In genomic region chr3:99255411-99256365, GRCm38 (mm10) we compare ENCODE assay signal across 15 mouse cellular contexts. TPM values are rescaled to one million over a fixed set of nuclear protein-coding genes. Genes with fewer than 3 reads are reported as not detected.
DNase-seq lines count a peak whose midpoint lies in the region; ATAC-seq lines count a peak whose summit lies in the region.
"Had no signal": no experiment of that assay in that cellular context is flagged by ENCODE, and none has a peak within 500 bp of the region (broad histone marks: within the 10 kb centered on the region; RNA-seq: fewer than 3 reads in every experiment).

No protein-coding gene starts in this region.

- no peaks in the 10 kb centered on the region for H3K9me3 ChIP-seq in hindbrain, embryonic 12.5 days (replicated peaks)
- H3K9me3 ChIP-seq in hindbrain, embryonic 16.5 days (ENCODE audit: control insufficient read depth, low read length) = peaks cover 6% of the 10 kb centered on the region
- no peaks in the 10 kb centered on the region for H3K9me3 ChIP-seq in embryonic facial prominence, embryonic 10.5 days
- no peaks in the 10 kb centered on the region for H3K9me3 ChIP-seq in limb, embryonic 13.5 days
- no peaks in the 10 kb centered on the region for H3K9me3 ChIP-seq in kidney, embryonic 15.5 days (replicated peaks)

- peak overlapping the region; percentile 42 for H3K4me3 ChIP-seq in hindbrain, embryonic 12.5 days
- H3K4me3 ChIP-seq in hindbrain, embryonic 16.5 days (ENCODE audit: low read length) = no peak overlapping the region
- peak overlapping the region; percentile 62; the same call in 1 of the 2 replicates for H3K4me3 ChIP-seq in embryonic facial prominence, embryonic 10.5 days
- H3K4me3 ChIP-seq in limb, embryonic 13.5 days = peak overlapping the region; percentile 80
- no peak overlapping the region for H3K4me3 ChIP-seq in kidney, embryonic 15.5 days (replicated peaks)

- peak; percentile 41 for DNase-seq in NIH3T3 (ENCODE audit: low read depth)
- peak; percentile 40 for DNase-seq in embryonic facial prominence, embryonic 10.5 days (ENCODE audit: low spot score)
- no peak for DNase-seq in gastrocnemius, postnatal 4 days (ENCODE audit: low spot score in 2 of 2)
- DNase-seq: adrenal gland, adult 8-10 months; kidney, postnatal 10 days; layer of hippocampus, adult 9-11 months; lung, postnatal 10 days; thymus, postnatal 4 days had no signal

- no peaks in the 10 kb centered on the region for H3K36me3 ChIP-seq in hindbrain, embryonic 12.5 days
- H3K36me3 ChIP-seq in hindbrain, embryonic 16.5 days (ENCODE audit: control insufficient read depth, insufficient read depth, low read length) = no peaks in the 10 kb centered on the region
- no peaks in the 10 kb centered on the region for H3K36me3 ChIP-seq in embryonic facial prominence, embryonic 10.5 days (replicated peaks)
- no peaks in the 10 kb centered on the region; the same call in 1 of the 2 replicates for H3K36me3 ChIP-seq in limb, embryonic 13.5 days
- no peaks in the 10 kb centered on the region for H3K36me3 ChIP-seq in kidney, embryonic 15.5 days

- peaks cover 9% of the 10 kb centered on the region for H3K4me1 ChIP-seq in hindbrain, embryonic 12.5 days
- peaks cover 9% of the 10 kb centered on the region for H3K4me1 ChIP-seq in hindbrain, embryonic 16.5 days (ENCODE audit: control insufficient read depth, insufficient read depth, low read depth, low read length)
- peaks cover 27% of the 10 kb centered on the region for H3K4me1 ChIP-seq in embryonic facial prominence, embryonic 10.5 days
- peaks cover 59% of the 10 kb centered on the region for H3K4me1 ChIP-seq in limb, embryonic 13.5 days
- peaks cover 19% of the 10 kb centered on the region for H3K4me1 ChIP-seq in kidney, embryonic 15.5 days

- WGBS in hindbrain, embryonic 12.5 days = 6% methylated on average over 11 of the region's 11 CpGs
- WGBS in hindbrain, embryonic 16.5 days = 5% methylated on average over 11 of the region's 11 CpGs
- WGBS in embryonic facial prominence, embryonic 10.5 days = 4% methylated on average over 11 of the region's 11 CpGs
- WGBS in limb, embryonic 13.5 days = 10% methylated on average over 11 of the region's 11 CpGs
- 3% methylated on average over 11 of the region's 11 CpGs for WGBS in kidney, embryonic 15.5 days

- peak overlapping the region; percentile 53 for H3K4me2 ChIP-seq in hindbrain, embryonic 12.5 days (replicated peaks)
- H3K4me2 ChIP-seq in hindbrain, embryonic 16.5 days (ENCODE audit: low read length) = no peak overlapping the region
- H3K4me2 ChIP-seq in limb, embryonic 13.5 days (replicated peaks) = peak overlapping the region; percentile 77
- H3K4me2 ChIP-seq in kidney, embryonic 15.5 days = no peak overlapping the region

- no peak for ATAC-seq in hindbrain, embryonic 12.5 days (ENCODE audit: low FRiP score)
- no peak for ATAC-seq in hindbrain, embryonic 16.5 days
- no peak for ATAC-seq in limb, embryonic 13.5 days (ENCODE audit: low FRiP score, low read depth)
- no peak for ATAC-seq in kidney, embryonic 15.5 days (replicated peaks; ENCODE audit: low FRiP score)
- ATAC-seq: forebrain, embryonic 16.5 days; Patski had no signal

- H3K27me3 ChIP-seq in hindbrain, embryonic 12.5 days = peaks cover 88% of the 10 kb centered on the region
- peaks cover 63% of the 10 kb centered on the region for H3K27me3 ChIP-seq in hindbrain, embryonic 16.5 days (replicated peaks; ENCODE audit: control insufficient read depth, insufficient read depth, low read length)
- H3K27me3 ChIP-seq in embryonic facial prominence, embryonic 10.5 days (replicated peaks; ENCODE audit: low read depth, poor library complexity, severe bottlenecking) = peaks cover 100% of the 10 kb centered on the region
- peaks cover 14% of the 10 kb centered on the region for H3K27me3 ChIP-seq in limb, embryonic 13.5 days
- H3K27me3 ChIP-seq in kidney, embryonic 15.5 days = peaks cover 97% of the 10 kb centered on the region

- no peak overlapping the region for H3K27ac ChIP-seq in hindbrain, embryonic 12.5 days
- H3K27ac ChIP-seq in hindbrain, embryonic 16.5 days (ENCODE audit: low read depth, low read length) = no peak overlapping the region
- H3K27ac ChIP-seq in embryonic facial prominence, embryonic 10.5 days (replicated peaks) = no peak overlapping the region
- H3K27ac ChIP-seq in limb, embryonic 13.5 days = peak overlapping the region; percentile 99
- H3K27ac ChIP-seq in kidney, embryonic 15.5 days = no peak overlapping the region

- H3K9ac ChIP-seq in hindbrain, embryonic 12.5 days = no peak overlapping the region
- H3K9ac ChIP-seq in hindbrain, embryonic 16.5 days (ENCODE audit: low read depth, low read length) = no peak overlapping the region
- H3K9ac ChIP-seq in limb, embryonic 13.5 days = peak overlapping the region; percentile 100
- H3K9ac ChIP-seq in kidney, embryonic 15.5 days = no peak overlapping the region

RNA-seq across cellular contexts. Expression of gene Tbx15, which starts 15.5 kb away (rescaled TPM):
- polyA plus RNA-seq in hindbrain, embryonic 12.5 days (2016; fragmentation: Nextera tagmentation; extraction: Ambion mirVana) = 9.3 and 12.5 TPM in 2 replicates
- polyA plus RNA-seq in hindbrain, embryonic 16.5 days (2015; fragmentation: Nextera tagmentation; extraction: Ambion mirVana) = 0.66 and 1.0 TPM in 2 replicates
- 1.6 and 2.5 TPM in 2 replicates for polyA plus RNA-seq in embryonic facial prominence, embryonic 10.5 days (2016; fragmentation: Nextera tagmentation; extraction: Ambion mirVana)
- polyA plus RNA-seq in limb, embryonic 13.5 days (2015; fragmentation: Nextera tagmentation; extraction: Ambion mirVana) = 26.3 and 28.0 TPM in 2 replicates
- polyA plus RNA-seq in kidney, embryonic 15.5 days (2015; fragmentation: Nextera tagmentation; extraction: Ambion mirVana) = 0.36 and 0.64 TPM in 2 replicates
- 100 to 1,000 TPM; 111 to 117 TPM for total RNA-seq in gastrocnemius, postnatal 4 days (2021)
- total RNA-seq: common myeloid progenitor, adult 5-6 weeks had no signal

Comparison
In these comparisons a context has a peak if more than half of its experiments do, and no peak if none do; other contexts are left out.
1. H3K4me2 ChIP-seq: peak in hindbrain, embryonic 12.5 days (single experiment) and limb, embryonic 13.5 days (single experiment); none in hindbrain, embryonic 16.5 days (single experiment) and kidney, embryonic 15.5 days (single experiment).
2. H3K4me3 ChIP-seq: peak in hindbrain, embryonic 12.5 days (single experiment), embryonic facial prominence, embryonic 10.5 days (single experiment) and limb, embryonic 13.5 days (single experiment); none in hindbrain, embryonic 16.5 days (single experiment) and kidney, embryonic 15.5 days (single experiment).
3. DNase-seq: peak in NIH3T3 (single experiment) and embryonic facial prominence, embryonic 10.5 days (single experiment); none in gastrocnemius, postnatal 4 days (0 of 2).